Mouse (Mus musculus): ENCODE measurements at regions not wholly inside any gene's neighbourhood (a gene's known extent, or its start where the extent isn't known, plus 50 kb on each side); places are given as distances from the start of the nearest gene placed in this dataset.

DNA sequence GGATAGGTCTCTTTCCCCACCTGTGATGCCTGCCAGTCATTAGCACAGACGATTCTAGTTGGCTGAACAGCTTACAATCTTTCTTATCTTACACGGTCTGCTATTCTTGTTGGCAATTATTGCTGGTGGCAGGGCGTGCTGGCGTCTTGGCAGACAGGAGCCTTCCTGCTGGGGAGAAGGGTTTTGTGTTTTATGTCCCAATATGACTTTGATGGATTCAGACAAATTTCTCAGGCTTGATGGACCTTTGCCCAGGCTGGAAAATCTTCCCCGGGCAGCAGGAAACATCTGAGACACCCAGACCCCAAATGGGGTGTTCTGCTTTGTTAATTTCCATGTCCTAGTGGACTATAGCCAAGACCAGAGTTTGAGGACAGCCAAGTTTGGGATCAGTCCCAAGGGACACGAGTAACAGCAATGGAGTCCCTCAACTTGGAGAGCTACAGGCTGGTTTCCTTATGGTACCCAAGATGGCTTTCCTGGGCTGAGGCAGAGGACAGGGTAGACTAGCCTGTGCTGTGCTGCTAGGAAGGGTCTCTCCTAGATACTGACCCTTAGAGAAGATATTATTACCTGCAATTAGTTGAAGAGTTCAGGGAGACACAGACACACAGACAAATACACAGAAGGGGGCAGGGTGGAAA lies 249.8 kb downstream of the En1 start:
- no peak overlapping the region for H3K4me3 ChIP-seq (ENCODE audit: insufficient read depth, low read length)
- no peaks in the 10 kb centered on the region for H3K4me1 ChIP-seq (ENCODE audit: control insufficient read depth, insufficient read depth, low read length)
- TF ChIP-seq CTCF (IDR thresholded peaks at IDR 0.05; ENCODE audit: extremely low read depth, insufficient read depth, low read length) (no peak), POLR2A (IDR thresholded peaks at IDR 0.05; ENCODE audit: extremely low read depth, insufficient read depth, low read length) (no peak)

DNA sequence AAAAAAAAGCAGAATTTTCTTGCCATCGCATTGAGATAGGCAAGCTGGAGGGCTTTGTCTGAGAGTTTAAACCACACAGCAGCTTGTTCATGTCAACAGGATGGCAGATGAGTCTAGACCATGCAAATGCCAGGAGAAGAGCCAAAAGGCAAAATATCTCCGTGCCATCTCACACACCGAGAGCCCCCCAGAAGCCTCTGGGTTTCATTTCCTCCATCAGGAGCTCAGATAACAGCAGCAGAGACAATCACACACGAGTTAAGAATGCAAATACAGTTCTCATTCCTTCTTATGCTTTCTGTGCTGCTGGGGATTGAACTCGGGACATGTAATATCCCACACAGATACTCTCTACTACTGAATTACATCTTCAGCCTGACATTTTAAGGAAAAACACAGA lies 255.3 kb downstream of the En1 start:
- no peak for TF ChIP-seq CTCF (IDR thresholded peaks at IDR 0.05; ENCODE audit: extremely low read depth, insufficient read depth, low read length)
- no peak for TF ChIP-seq POLR2A (IDR thresholded peaks at IDR 0.05; ENCODE audit: extremely low read depth, insufficient read depth, low read length)
- Histone ChIP-seq H3K4me1 (ENCODE audit: control insufficient read depth, insufficient read depth, low read length) (no peaks in the 10 kb centered on the region), H3K4me3 (ENCODE audit: insufficient read depth, low read length) (no peak overlapping the region), H3K27ac (ENCODE audit: insufficient read depth, low read length) (no peak overlapping the region)

More for the DNA sequence above, 249.8 kb downstream of the En1 start:
- no peak overlapping the region for H3K27ac ChIP-seq (ENCODE audit: insufficient read depth, low read length)

DNA sequence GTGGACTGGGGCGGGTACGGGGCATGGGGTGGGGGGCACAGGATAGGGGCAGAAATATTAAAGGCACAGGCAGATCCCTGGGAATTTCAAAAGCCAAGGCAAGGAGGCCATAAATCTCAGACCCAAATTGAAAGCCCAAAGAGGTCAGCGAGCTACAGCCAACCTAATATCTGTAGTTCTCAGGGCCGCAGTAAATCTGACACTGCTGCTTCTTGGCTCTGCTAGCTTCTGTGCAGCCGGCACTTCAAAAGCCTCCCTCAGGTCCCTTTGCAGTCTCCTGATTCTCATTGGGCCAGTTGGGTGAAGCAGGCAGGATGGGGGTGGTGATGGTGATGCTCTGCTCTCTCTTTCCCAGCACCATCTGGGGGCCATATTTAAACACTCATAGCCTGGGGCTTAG lies 257.3 kb downstream of the En1 start:
- no peaks in the 10 kb centered on the region for H3K4me1 ChIP-seq (ENCODE audit: control insufficient read depth, insufficient read depth, low read length)
- TF ChIP-seq CTCF (IDR thresholded peaks at IDR 0.05; ENCODE audit: extremely low read depth, insufficient read depth, low read length): no peak
- no peak overlapping the region for H3K4me3 ChIP-seq (ENCODE audit: insufficient read depth, low read length)
- H3K27ac ChIP-seq (ENCODE audit: insufficient read depth, low read length): no peak overlapping the region

DNA sequence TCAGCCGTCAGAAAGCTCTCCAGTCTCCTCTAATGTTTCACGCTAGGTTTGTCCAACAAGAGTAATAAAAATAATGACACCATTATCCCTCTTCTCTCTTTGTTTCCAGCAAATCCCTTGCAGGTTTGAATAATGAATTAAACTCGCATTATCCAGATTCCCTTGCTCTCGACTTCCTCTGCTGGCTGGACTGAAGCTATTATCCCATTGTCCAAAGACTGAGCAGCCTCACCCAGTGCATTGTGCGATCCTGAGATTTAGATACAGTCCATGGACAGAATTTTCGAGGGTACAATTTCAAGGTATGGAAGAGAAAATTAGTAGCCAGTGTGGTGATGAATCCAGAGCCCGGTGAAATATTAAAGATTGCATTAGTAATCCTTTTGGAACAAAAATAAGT lies 270.3 kb downstream of the En1 start:
- TF ChIP-seq CTCF (IDR thresholded peaks at IDR 0.05; ENCODE audit: extremely low read depth, insufficient read depth, low read length) (no peak), POLR2A (IDR thresholded peaks at IDR 0.05; ENCODE audit: extremely low read depth, insufficient read depth, low read length) (no peak)
- no peak overlapping the region for H3K4me3 ChIP-seq (ENCODE audit: insufficient read depth, low read length)
- no peak overlapping the region for H3K27ac ChIP-seq (ENCODE audit: insufficient read depth, low read length)
- no peaks in the 10 kb centered on the region for H3K4me1 ChIP-seq (ENCODE audit: control insufficient read depth, insufficient read depth, low read length)

DNA sequence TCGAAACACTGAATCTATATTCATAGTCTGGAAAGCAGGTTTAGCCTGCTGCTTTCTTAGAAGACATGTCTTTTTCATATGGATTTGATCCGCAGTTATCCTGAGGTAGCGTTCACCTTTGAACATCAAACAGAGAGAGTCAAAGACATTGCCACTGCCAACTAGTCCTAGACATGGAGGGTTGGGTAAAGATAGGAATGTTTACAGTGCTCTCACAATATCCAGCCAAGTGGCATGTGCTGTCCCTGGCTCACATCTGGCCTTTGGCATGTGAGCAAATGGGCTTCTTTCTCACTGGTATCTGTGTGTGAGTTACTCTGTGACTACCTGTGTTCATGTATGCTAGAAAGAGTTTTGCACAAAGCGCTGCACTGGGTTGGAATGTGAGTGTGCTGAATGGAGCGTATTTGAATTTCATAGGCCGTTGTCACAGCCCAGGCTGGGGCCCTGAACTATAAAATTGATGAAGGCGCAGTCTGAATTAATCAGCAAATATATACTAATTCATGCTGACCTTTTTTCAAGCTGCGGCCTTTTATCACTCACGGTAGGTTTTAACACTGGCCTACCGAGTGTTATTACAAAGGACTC lies 280.8 kb downstream of the En1 start:
- Histone ChIP-seq H3K27ac (ENCODE audit: insufficient read depth, low read length) (no peak overlapping the region), H3K4me1 (ENCODE audit: control insufficient read depth, insufficient read depth, low read length) (no peaks in the 10 kb centered on the region), H3K4me3 (ENCODE audit: insufficient read depth, low read length) (no peak overlapping the region)
- TF ChIP-seq CTCF (IDR thresholded peaks at IDR 0.05; ENCODE audit: extremely low read depth, insufficient read depth, low read length) (no peak), POLR2A (IDR thresholded peaks at IDR 0.05; ENCODE audit: extremely low read depth, insufficient read depth, low read length) (no peak)

DNA sequence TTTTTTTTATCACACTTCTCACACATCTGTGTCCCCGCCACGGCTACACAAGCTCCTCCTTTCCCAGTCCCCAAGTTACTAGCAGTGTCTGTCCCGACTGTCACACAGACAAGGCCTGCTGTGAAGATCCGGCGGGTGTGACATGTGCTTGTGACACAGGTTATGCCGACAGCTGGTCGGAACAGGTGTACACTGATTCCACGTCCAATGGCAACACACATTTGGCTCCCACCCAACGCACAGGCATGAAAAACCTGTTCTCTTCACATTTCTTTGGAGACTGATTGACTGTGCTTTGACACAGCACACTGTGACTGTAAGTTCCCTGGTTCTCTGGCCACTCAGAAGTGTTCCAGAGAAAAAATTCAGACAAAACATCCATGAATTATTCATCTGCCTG lies 281.4 kb downstream of the En1 start:
- Histone ChIP-seq H3K4me1 (ENCODE audit: control insufficient read depth, insufficient read depth, low read length) (no peaks in the 10 kb centered on the region), H3K4me3 (ENCODE audit: insufficient read depth, low read length) (no peak overlapping the region), H3K27ac (ENCODE audit: insufficient read depth, low read length) (no peak overlapping the region)
- no peak for TF ChIP-seq POLR2A (IDR thresholded peaks at IDR 0.05; ENCODE audit: extremely low read depth, insufficient read depth, low read length)
- TF ChIP-seq CTCF (IDR thresholded peaks at IDR 0.05; ENCODE audit: extremely low read depth, insufficient read depth, low read length): no peak

DNA sequence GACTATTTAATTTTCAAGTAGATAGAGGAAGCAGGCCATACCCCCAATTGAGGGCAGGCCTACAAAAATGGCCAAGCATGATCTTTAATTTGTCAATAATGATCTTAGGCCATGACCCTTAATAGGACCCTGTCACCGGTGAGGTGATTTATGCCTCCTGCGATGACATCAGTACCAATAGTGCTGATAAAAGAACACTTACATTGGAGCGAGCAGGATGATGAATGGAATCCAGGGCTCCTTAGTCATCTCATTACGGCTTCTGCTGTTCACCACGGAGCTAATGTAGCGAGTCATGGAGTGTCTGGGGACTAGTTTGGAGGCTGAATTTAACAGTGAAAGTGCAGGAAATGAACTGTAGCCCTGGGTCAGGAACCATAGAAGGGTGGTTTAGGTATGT lies 308.6 kb downstream of the En1 start:
- no peak overlapping the region for H3K27ac ChIP-seq (ENCODE audit: insufficient read depth, low read length)
- H3K4me1 ChIP-seq (ENCODE audit: control insufficient read depth, insufficient read depth, low read length): no peaks in the 10 kb centered on the region
- H3K4me3 ChIP-seq (ENCODE audit: insufficient read depth, low read length): no peak overlapping the region
- TF ChIP-seq CTCF (IDR thresholded peaks at IDR 0.05; ENCODE audit: extremely low read depth, insufficient read depth, low read length) (no peak), POLR2A (IDR thresholded peaks at IDR 0.05; ENCODE audit: extremely low read depth, insufficient read depth, low read length) (no peak)

DNA sequence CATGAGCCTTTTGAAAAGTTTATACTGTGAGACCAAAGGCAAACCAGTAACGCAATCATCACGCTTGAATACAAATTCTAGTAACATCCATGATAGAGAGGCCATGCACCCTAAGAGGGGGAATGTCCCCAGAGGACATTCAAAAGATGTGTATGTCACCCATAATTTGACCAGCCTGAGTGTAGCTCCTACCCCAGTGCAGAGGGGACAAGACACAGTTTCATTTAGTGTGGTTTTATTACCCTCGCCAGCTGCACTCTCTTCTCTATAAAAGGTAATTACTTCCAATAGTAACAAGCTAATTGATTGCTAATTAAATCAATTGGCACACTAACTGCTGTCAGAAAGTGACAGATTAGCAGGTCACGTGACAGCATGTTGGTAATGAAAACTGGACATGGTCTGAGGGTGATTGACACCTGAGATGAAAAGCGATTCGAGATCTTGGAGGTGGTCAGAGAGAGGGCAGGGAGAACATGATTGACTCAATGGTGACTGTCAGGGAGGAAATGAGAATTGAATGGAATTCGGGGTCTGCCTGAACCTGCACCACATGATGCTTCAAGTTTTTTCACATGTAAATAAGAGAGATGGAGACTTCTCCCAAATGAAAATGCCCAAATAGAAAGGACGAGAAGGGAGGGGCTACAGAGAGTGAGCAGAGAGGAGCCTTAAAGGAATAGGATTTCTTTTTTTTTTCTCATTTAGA lies 309.9 kb downstream of the En1 start:
- no peaks in the 10 kb centered on the region for H3K4me1 ChIP-seq (ENCODE audit: control insufficient read depth, insufficient read depth, low read length)
- no peak overlapping the region for H3K27ac ChIP-seq (ENCODE audit: insufficient read depth, low read length)
- no peak overlapping the region for H3K4me3 ChIP-seq (ENCODE audit: insufficient read depth, low read length)
- TF ChIP-seq POLR2A (IDR thresholded peaks at IDR 0.05; ENCODE audit: extremely low read depth, insufficient read depth, low read length) (no peak), CTCF (IDR thresholded peaks at IDR 0.05; ENCODE audit: extremely low read depth, insufficient read depth, low read length) (no peak)

DNA sequence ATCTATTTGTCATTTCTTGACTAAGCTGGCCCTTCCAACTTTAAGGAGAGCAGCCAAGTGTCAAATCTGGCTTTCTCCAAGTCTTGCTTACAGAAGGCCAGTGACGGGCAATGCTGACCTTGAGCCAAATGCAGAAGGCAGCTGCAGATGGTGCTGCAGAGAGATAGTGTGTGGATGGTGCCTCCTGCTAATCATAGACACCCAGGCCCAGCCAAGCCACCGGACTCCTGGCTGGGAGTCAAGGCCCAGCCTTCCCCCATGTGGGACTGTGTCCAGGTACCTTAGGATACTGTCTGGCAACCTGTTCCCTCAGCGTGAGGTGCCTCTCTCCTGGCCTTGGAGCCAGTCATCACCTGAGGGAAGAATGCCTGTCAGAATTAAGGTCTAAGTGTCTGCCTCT lies 319.3 kb downstream of the En1 start:
- TF ChIP-seq POLR2A (IDR thresholded peaks at IDR 0.05; ENCODE audit: extremely low read depth, insufficient read depth, low read length) (no peak), CTCF (IDR thresholded peaks at IDR 0.05; ENCODE audit: extremely low read depth, insufficient read depth, low read length) (no peak)

DNA sequence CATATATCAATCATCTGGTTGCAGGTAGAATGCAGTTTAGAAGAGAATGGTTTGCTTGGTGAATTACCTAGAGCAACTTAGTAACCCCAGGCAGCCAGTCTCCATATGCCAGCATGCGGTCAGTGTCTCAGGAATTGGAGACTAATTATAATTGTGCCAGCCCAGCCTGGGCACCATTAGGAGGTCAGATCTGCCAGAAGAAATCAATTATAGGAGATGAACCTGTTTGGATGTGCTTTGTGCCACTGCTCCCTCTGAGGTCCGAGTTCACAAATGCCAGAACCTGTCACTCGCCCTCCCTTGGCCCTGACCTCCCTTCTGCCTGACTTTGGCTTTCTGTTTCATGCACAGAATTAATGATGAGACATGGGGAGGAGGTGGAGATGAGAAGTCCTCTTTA lies 323.1 kb downstream of the En1 start:
- Histone ChIP-seq H3K4me1 (ENCODE audit: control insufficient read depth, insufficient read depth, low read length) (no peaks in the 10 kb centered on the region; the same call in 1 of the 2 replicates), H3K4me3 (ENCODE audit: insufficient read depth, low read length) (no peak overlapping the region), H3K27ac (ENCODE audit: insufficient read depth, low read length) (no peak overlapping the region)
- TF ChIP-seq POLR2A (IDR thresholded peaks at IDR 0.05; ENCODE audit: extremely low read depth, insufficient read depth, low read length): no peak
- no peak for TF ChIP-seq CTCF (IDR thresholded peaks at IDR 0.05; ENCODE audit: extremely low read depth, insufficient read depth, low read length)

More for the DNA sequence above, 319.3 kb downstream of the En1 start:
- no peaks in the 10 kb centered on the region for H3K4me1 ChIP-seq (ENCODE audit: control insufficient read depth, insufficient read depth, low read length)
- no peak overlapping the region for H3K27ac ChIP-seq (ENCODE audit: insufficient read depth, low read length)
- H3K4me3 ChIP-seq (ENCODE audit: insufficient read depth, low read length): no peak overlapping the region

All from cortical plate, adult 2 months (tissue).